In genomic region chr7:135946071-135946646, GRCm38 (mm10) we compare ENCODE assay signal across 28 mouse cellular contexts.
DNase-seq lines count a peak whose midpoint lies in the region; ATAC-seq and TF ChIP-seq lines count a peak whose summit lies in the region.
"Had no signal": no experiment of that assay in that cellular context is flagged by ENCODE, and none has a peak within 500 bp of the region (broad histone marks: within the 10 kb centered on the region; RNA-seq: fewer than 3 reads in every experiment).

No protein-coding gene starts in this region.

- no peak overlapping the region for H3K9ac ChIP-seq in forebrain, postnatal 0 days
- H3K9ac ChIP-seq in forebrain, embryonic 16.5 days (replicated peaks; ENCODE audit: low read depth, low read length), result no peak overlapping the region
- no peak overlapping the region for H3K9ac ChIP-seq in forebrain, embryonic 15.5 days (replicated peaks)
- H3K9ac ChIP-seq: embryonic facial prominence, embryonic 12.5 days; forebrain, embryonic 13.5 days; heart, embryonic 15.5 days; hindbrain, embryonic 13.5 days; kidney, embryonic 15.5 days; limb, embryonic 12.5 days; liver, embryonic 12.5 days had no signal

- 48% methylated on average over 5 of the region's 5 CpGs for WGBS in forebrain, postnatal 0 days
- 67% methylated on average over 5 of the region's 5 CpGs for WGBS in forebrain, embryonic 16.5 days
- WGBS in forebrain, embryonic 15.5 days, result 78% methylated on average over 5 of the region's 5 CpGs
- WGBS in midbrain, embryonic 10.5 days, result 88% methylated on average over 5 of the region's 5 CpGs

- H3ac ChIP-seq in myocyte (ENCODE audit: control insufficient read depth, insufficient read length), result no peak overlapping the region

- no peak overlapping the region for H3K27ac ChIP-seq in forebrain, postnatal 0 days (ENCODE audit: low read depth, low read length)
- no peak overlapping the region for H3K27ac ChIP-seq in forebrain, embryonic 16.5 days (ENCODE audit: low read length)
- no peak overlapping the region for H3K27ac ChIP-seq in left cerebral cortex, adult 2 months
- H3K27ac ChIP-seq in forebrain, embryonic 15.5 days (replicated peaks), result no peak overlapping the region
- no peak overlapping the region for H3K27ac ChIP-seq in midbrain, embryonic 10.5 days (replicated peaks)
- H3K27ac ChIP-seq: embryonic facial prominence, embryonic 12.5 days; forebrain, embryonic 13.5 days; gastrocnemius, adult 2 months; heart, embryonic 15.5 days; hindbrain, embryonic 13.5 days; kidney, embryonic 15.5 days; limb, embryonic 12.5 days; liver, embryonic 12.5 days; stomach, postnatal 0 days had no signal

- TF ChIP-seq CTCF in forebrain, postnatal 0 days (IDR thresholded peaks at IDR 0.05; ENCODE audit: low read depth), result no peak
- TF ChIP-seq CTCF in left cerebral cortex, adult 2 months (IDR thresholded peaks at IDR 0.05), result no peak

- H3K4me3 ChIP-seq in forebrain, postnatal 0 days (ENCODE audit: low read depth, low read length), result no peak overlapping the region
- H3K4me3 ChIP-seq in forebrain, embryonic 16.5 days (replicated peaks; ENCODE audit: low read length), result no peak overlapping the region
- H3K4me3 ChIP-seq in left cerebral cortex, adult 2 months, result no peak overlapping the region
- no peak overlapping the region for H3K4me3 ChIP-seq in myocyte
- no peak overlapping the region for H3K4me3 ChIP-seq in forebrain, embryonic 15.5 days
- no peak overlapping the region for H3K4me3 ChIP-seq in midbrain, embryonic 10.5 days
- H3K4me3 ChIP-seq: embryonic facial prominence, embryonic 12.5 days; forebrain, embryonic 13.5 days; gastrocnemius, adult 2 months; heart, embryonic 15.5 days; hindbrain, embryonic 13.5 days; kidney, embryonic 15.5 days; limb, embryonic 12.5 days; liver, embryonic 12.5 days; megakaryocyte, embryonic 14.5 days had no signal

- no peaks in the 10 kb centered on the region for H3K4me1 ChIP-seq in forebrain, postnatal 0 days (ENCODE audit: insufficient read depth)
- no peaks in the 10 kb centered on the region for H3K4me1 ChIP-seq in forebrain, embryonic 16.5 days (replicated peaks; ENCODE audit: control insufficient read depth, insufficient read depth, low read length)
- H3K4me1 ChIP-seq in forebrain, embryonic 15.5 days, result 0 out of 2 replicates have a peak, but pooled peaks cover 2% of the 10 kb centered on the region
- H3K4me1 ChIP-seq in midbrain, embryonic 10.5 days, result no peaks in the 10 kb centered on the region
- H3K4me1 ChIP-seq: forebrain, embryonic 13.5 days; heart, embryonic 15.5 days; hindbrain, embryonic 13.5 days; kidney, embryonic 15.5 days; limb, embryonic 12.5 days; liver, embryonic 12.5 days; megakaryocyte, embryonic 14.5 days had no signal

- no peak overlapping the region for H3K4me2 ChIP-seq in forebrain, postnatal 0 days (ENCODE audit: low read depth)
- no peak overlapping the region for H3K4me2 ChIP-seq in forebrain, embryonic 16.5 days (ENCODE audit: low read length)
- no peak overlapping the region for H3K4me2 ChIP-seq in myocyte (ENCODE audit: low read depth)
- H3K4me2 ChIP-seq in forebrain, embryonic 15.5 days (replicated peaks), result no peak overlapping the region
- H3K4me2 ChIP-seq: embryonic facial prominence, embryonic 12.5 days; forebrain, embryonic 13.5 days; heart, embryonic 15.5 days; hindbrain, embryonic 13.5 days; kidney, embryonic 15.5 days; limb, embryonic 12.5 days; liver, embryonic 12.5 days had no signal

- no peaks in the 10 kb centered on the region for H3K27me3 ChIP-seq in forebrain, postnatal 0 days (ENCODE audit: insufficient read depth, low read length)
- H3K27me3 ChIP-seq in forebrain, embryonic 16.5 days (replicated peaks; ENCODE audit: control insufficient read depth, insufficient read depth, low read length), result no peaks in the 10 kb centered on the region
- H3K27me3 ChIP-seq in myocyte (ENCODE audit: control insufficient read depth, insufficient read depth, insufficient read length), result no peaks in the 10 kb centered on the region
- no peaks in the 10 kb centered on the region for H3K27me3 ChIP-seq in forebrain, embryonic 15.5 days
- no peaks in the 10 kb centered on the region for H3K27me3 ChIP-seq in midbrain, embryonic 10.5 days (ENCODE audit: low read depth, poor library complexity, severe bottlenecking)
- H3K27me3 ChIP-seq: embryonic facial prominence, embryonic 12.5 days; heart, embryonic 15.5 days; hindbrain, embryonic 13.5 days; kidney, embryonic 15.5 days; limb, embryonic 12.5 days; liver, embryonic 12.5 days; megakaryocyte, embryonic 14.5 days; Patski had no signal

- TF ChIP-seq POLR2A in myocyte (IDR thresholded peaks at IDR 0.05; ENCODE audit: insufficient read length, low read depth), result no peak

- peak; percentile 38; the same call in 1 of the 2 replicates for ATAC-seq in forebrain, postnatal 0 days
- ATAC-seq in forebrain, embryonic 16.5 days, result no peak
- no peak for ATAC-seq in forebrain, embryonic 15.5 days (replicated peaks)
- ATAC-seq: CD4-positive, CD25-positive, alpha-beta regulatory T cell, adult 4 months; forebrain, embryonic 13.5 days; liver, embryonic 12.5 days; Patski had no signal

- H3K36me3 ChIP-seq in forebrain, postnatal 0 days (ENCODE audit: insufficient read depth), result no peaks in the 10 kb centered on the region
- H3K36me3 ChIP-seq in forebrain, embryonic 16.5 days (ENCODE audit: control insufficient read depth, insufficient read depth), result no peaks in the 10 kb centered on the region
- no peaks in the 10 kb centered on the region for H3K36me3 ChIP-seq in myocyte (ENCODE audit: control insufficient read depth, insufficient read depth)
- no peaks in the 10 kb centered on the region for H3K36me3 ChIP-seq in forebrain, embryonic 15.5 days
- no peaks in the 10 kb centered on the region for H3K36me3 ChIP-seq in midbrain, embryonic 10.5 days
- H3K36me3 ChIP-seq: embryonic facial prominence, embryonic 12.5 days; heart, embryonic 15.5 days; hindbrain, embryonic 13.5 days; kidney, embryonic 15.5 days; limb, embryonic 12.5 days; liver, embryonic 12.5 days had no signal

- DNase-seq in forebrain, postnatal 0 days, result peak; percentile 59
- DNase-seq in left cerebral cortex, postnatal 36 days (ENCODE audit: low spot score in 2 of 2), result peak; percentile 25 to 29
- no peak for DNase-seq in left cerebral cortex, adult 2 months (ENCODE audit: extremely low spot score in 1 of 2, low spot score in 2 of 2)
- peak; percentile 81 for DNase-seq in brain, adult 2 months (ENCODE audit: low read depth, low spot score)
- DNase-seq in midbrain, embryonic 10.5 days (ENCODE audit: low spot score), result no peak
- DNase-seq: adrenal gland, adult 2 months; cerebellum, adult 11-12 months; gastrocnemius, adult 2 months; heart, postnatal 36 days; kidney, adult 11 months; kidney, postnatal 36 days; lung, adult 18-20 months; lung, postnatal 10 days; midbrain, embryonic 14.5 days had no signal

- H3K79me2 ChIP-seq in myocyte (ENCODE audit: control insufficient read depth, insufficient read depth), result no peaks in the 10 kb centered on the region

- intact Hi-C loops in left cerebral cortex, postnatal 36 days (cut with DNase I), result no loop called here
- intact Hi-C loops in left cerebral cortex, adult 2 months (cut with DNase I), result no loop called here

- no peaks in the 10 kb centered on the region for H3K9me3 ChIP-seq in forebrain, postnatal 0 days (ENCODE audit: low read length)
- no peaks in the 10 kb centered on the region for H3K9me3 ChIP-seq in forebrain, embryonic 16.5 days (ENCODE audit: control insufficient read depth, low read length)
- H3K9me3 ChIP-seq in forebrain, embryonic 15.5 days, result no peaks in the 10 kb centered on the region
- no peaks in the 10 kb centered on the region for H3K9me3 ChIP-seq in midbrain, embryonic 10.5 days (replicated peaks)
- H3K9me3 ChIP-seq: embryonic facial prominence, embryonic 12.5 days; forebrain, embryonic 13.5 days; heart, embryonic 15.5 days; hindbrain, embryonic 13.5 days; kidney, embryonic 15.5 days; limb, embryonic 12.5 days; liver, embryonic 12.5 days; megakaryocyte, embryonic 14.5 days had no signal

TF ChIP-seq in myocyte, 11 proteins besides CTCF, POLR2A, EP300 and RAD21:
- TF ChIP-seq MYOD1 (IDR thresholded peaks at IDR 0.05; ENCODE audit: control insufficient read depth in 1 of 3, insufficient read length in 2 of 3, low read depth in 2 of 3), result peak in 2 of 3 experiments; percentile 37 to 58
- TF ChIP-seq SRF (IDR thresholded peaks at IDR 0.05; ENCODE audit: control insufficient read depth, insufficient read length, low read depth), result no peak
- TF ChIP-seq E2F4 (IDR thresholded peaks at IDR 0.05; ENCODE audit: insufficient read depth), result no peak
- no peak for TF ChIP-seq CEBPB (IDR thresholded peaks at IDR 0.05; ENCODE audit: insufficient read depth, poor library complexity, severe bottlenecking)

Comparison
In these comparisons a context has a peak if more than half of its experiments do, and no peak if none do; other contexts are left out.
1. DNase-seq: peak in forebrain, postnatal 0 days (single experiment), left cerebral cortex, postnatal 36 days (2 of 2) and brain, adult 2 months (single experiment); none in left cerebral cortex, adult 2 months (0 of 2) and midbrain, embryonic 10.5 days (single experiment).